Mouse (Mus musculus): ENCODE data around the gene Foxp2. TPM values are rescaled to one million over a fixed set of nuclear protein-coding genes. Genes with fewer than 3 reads are reported as not detected.
A peak's percentile ranks its signal among the peaks of the same experiment; 100 is the strongest.

The Foxp2 gene
- polyA plus RNA-seq, 1 experiment from 2014 or later, result 50.1 TPM

DNA sequence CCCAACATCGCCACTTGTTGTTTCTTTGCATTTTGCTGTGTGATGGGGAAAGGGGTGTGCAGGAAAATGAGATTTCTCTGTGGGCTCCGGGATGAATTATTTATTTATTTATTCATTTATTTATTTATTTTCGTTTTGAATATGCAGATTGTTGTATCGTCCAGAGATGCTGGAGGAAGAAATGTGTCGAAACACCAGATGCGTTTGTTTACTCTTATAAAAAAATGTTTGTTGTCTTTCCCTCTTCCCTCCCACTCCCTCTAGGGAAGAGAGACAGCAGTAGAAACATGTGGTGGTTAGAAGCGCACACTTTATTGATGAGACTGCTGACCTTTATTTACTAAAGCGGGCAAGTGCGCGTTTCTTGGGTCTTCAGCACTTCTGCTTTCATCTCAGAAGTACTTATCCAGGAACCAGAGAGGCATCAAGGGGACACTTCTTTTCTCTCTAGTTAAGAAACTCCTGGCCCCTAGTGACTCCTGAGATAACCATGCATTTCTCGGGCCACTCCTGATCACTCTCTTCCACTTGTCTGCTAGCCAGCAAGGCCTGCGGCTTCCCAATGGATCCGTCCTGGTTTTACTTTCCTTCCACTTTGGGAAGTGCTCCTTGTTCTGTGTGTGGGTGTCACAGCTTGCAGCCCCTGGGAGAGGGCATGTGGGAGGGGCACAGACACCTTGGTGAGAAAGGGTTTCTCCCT lies 972 bp downstream of the Foxp2 start:
- WGBS, result 1% methylated on average over 13 of the region's 13 CpGs
- ATAC-seq (replicated peaks; ENCODE audit: insufficient number of reproducible peaks, low FRiP score, low TSS enrichment, low read depth) (no peak), DNase-seq (ENCODE audit: low spot score) (peak; percentile 40)
- Histone ChIP-seq H3K4me3 (ENCODE audit: low read depth, low read length) (peak overlapping the region; percentile 78), H3K4me1 (ENCODE audit: control insufficient read depth, insufficient read depth, low read length) (peaks cover 2% of the 10 kb centered on the region; the same call in 1 of the 2 replicates), H3K27me3 (ENCODE audit: control insufficient read depth, insufficient read depth, low read length) (no peaks in the 10 kb centered on the region), H3K4me2 (ENCODE audit: low read depth, low read length) (peak overlapping the region; percentile 88), H3K9ac (replicated peaks; ENCODE audit: low read length) (peak overlapping the region; percentile 87), H3K36me3 (replicated peaks; ENCODE audit: control insufficient read depth, insufficient read depth, low read depth, low read length) (no peaks in the 10 kb centered on the region), H3K9me3 (replicated peaks; ENCODE audit: control insufficient read depth, low read length) (no peaks in the 10 kb centered on the region), H3K27ac (replicated peaks; ENCODE audit: low read depth, low read length) (peak overlapping the region; percentile 88)

DNA sequence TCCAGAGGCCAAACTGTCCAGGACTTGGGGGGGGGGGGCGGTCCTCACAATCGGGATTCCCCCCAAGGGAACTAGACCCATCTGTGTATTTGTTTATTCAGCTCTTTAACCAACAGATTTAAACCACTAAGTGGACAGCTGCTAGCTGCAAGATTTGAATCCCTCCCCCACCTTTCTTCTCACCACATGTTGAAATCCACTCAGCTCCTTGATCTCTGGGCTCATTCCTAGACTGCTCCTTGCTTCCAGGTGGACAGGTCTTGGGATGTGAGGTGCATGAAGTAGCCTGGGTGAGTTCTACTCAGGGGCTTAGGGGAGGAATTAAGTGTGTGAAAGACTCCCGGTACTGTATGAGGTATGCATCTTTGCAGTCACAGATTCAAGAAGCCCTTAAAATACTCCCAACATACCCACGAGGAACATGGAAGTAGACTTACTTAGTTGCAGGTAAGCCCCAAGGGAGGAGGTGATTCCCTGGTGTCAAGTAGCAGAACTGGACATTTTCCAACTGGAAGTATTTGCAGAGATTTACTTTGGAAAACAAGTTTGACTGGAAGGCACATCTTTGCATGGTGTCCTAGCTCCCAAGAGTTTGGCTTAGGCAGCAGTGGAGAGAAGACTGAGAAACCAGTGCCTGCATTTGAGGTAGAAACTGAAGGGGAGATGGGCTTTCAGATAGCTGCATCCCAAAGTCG lies 2.3 kb downstream of the Foxp2 start:
- no peaks in the 10 kb centered on the region for H3K9me3 ChIP-seq (replicated peaks; ENCODE audit: control insufficient read depth, low read length)
- no peak for ATAC-seq (replicated peaks; ENCODE audit: insufficient number of reproducible peaks, low FRiP score, low TSS enrichment, low read depth)
- H3K27ac ChIP-seq (replicated peaks; ENCODE audit: low read depth, low read length), result 0 out of 2 replicates have a peak overlapping the region, but pooled peaks have one; percentile 17
- H3K9ac ChIP-seq (replicated peaks; ENCODE audit: low read length), result no peak overlapping the region
- 22% methylated on average over 5 of the region's 5 CpGs for WGBS
- peak overlapping the region; percentile 42 for H3K4me2 ChIP-seq (ENCODE audit: low read depth, low read length)
- peak overlapping the region; percentile 78 for H3K4me3 ChIP-seq (ENCODE audit: low read depth, low read length)
- peak; percentile 22 for DNase-seq (ENCODE audit: low spot score)
- H3K4me1 ChIP-seq (ENCODE audit: control insufficient read depth, insufficient read depth, low read length), result peaks cover 2% of the 10 kb centered on the region; the same call in 1 of the 2 replicates
- no peaks in the 10 kb centered on the region for H3K27me3 ChIP-seq (ENCODE audit: control insufficient read depth, insufficient read depth, low read length)
- no peaks in the 10 kb centered on the region for H3K36me3 ChIP-seq (replicated peaks; ENCODE audit: control insufficient read depth, insufficient read depth, low read depth, low read length)

DNA sequence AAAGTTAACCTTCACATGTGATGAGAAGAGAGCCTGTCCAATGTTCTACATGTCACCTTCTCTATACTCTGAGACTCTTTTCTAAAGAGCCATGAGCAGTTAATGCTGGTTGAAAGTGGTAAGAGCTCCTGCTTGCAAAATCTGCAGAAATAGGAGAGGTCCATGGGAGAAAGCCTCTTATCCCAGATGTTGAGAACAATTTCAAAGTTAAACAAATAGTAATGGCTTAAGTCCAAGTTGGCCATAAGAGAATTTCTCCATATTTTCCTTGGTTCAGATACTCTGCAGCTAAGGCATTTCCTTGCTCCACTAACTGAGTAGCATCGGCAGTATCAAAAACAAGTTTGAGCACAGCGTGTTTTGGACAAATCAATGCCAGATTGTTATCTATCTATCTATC lies 13.9 kb downstream of the Foxp2 start:
- Histone ChIP-seq H3K27me3 (ENCODE audit: control insufficient read depth, insufficient read depth, low read length) (no peaks in the 10 kb centered on the region), H3K9me3 (replicated peaks; ENCODE audit: control insufficient read depth, low read length) (no peaks in the 10 kb centered on the region), H3K36me3 (replicated peaks; ENCODE audit: control insufficient read depth, insufficient read depth, low read depth, low read length) (no peaks in the 10 kb centered on the region), H3K27ac (replicated peaks; ENCODE audit: low read depth, low read length) (no peak overlapping the region), H3K9ac (replicated peaks; ENCODE audit: low read length) (no peak overlapping the region), H3K4me2 (ENCODE audit: low read depth, low read length) (no peak overlapping the region), H3K4me3 (ENCODE audit: low read depth, low read length) (no peak overlapping the region), H3K4me1 (ENCODE audit: control insufficient read depth, insufficient read depth, low read length) (no peaks in the 10 kb centered on the region)
- DNase-seq (ENCODE audit: low spot score) (no peak), ATAC-seq (replicated peaks; ENCODE audit: insufficient number of reproducible peaks, low FRiP score, low TSS enrichment, low read depth) (no peak)
- 95% methylated on average over 2 of the region's 2 CpGs for WGBS

DNA sequence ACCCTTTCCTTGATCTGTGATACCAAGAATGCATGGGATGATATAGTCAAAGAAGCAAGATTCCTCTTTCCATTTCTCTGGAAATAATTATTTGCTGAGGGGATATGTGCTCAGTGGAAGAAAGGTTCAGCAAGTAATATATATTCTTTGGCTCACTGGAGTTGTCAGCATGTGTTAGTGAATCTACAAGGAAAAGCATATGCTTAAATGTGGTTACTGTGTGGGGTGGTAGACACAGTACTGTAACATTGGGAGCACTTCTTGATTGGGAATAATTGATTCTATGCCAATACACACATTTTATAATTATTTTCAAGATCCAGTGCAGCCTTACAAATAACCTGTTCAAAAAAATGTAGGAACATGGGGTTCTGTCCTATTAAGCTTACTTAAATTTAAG lies 21.6 kb downstream of the Foxp2 start:
- no peaks in the 10 kb centered on the region for H3K4me1 ChIP-seq (ENCODE audit: control insufficient read depth, insufficient read depth, low read length)
- no peak overlapping the region for H3K4me3 ChIP-seq (ENCODE audit: low read depth, low read length)
- H3K4me2 ChIP-seq (ENCODE audit: low read depth, low read length), result no peak overlapping the region
- DNase-seq (ENCODE audit: low spot score) (no peak), ATAC-seq (replicated peaks; ENCODE audit: insufficient number of reproducible peaks, low FRiP score, low TSS enrichment, low read depth) (no peak)
- H3K9ac ChIP-seq (replicated peaks; ENCODE audit: low read length), result no peak overlapping the region
- no peaks in the 10 kb centered on the region for H3K9me3 ChIP-seq (replicated peaks; ENCODE audit: control insufficient read depth, low read length)
- H3K27me3 ChIP-seq (ENCODE audit: control insufficient read depth, insufficient read depth, low read length), result no peaks in the 10 kb centered on the region
- no peaks in the 10 kb centered on the region for H3K36me3 ChIP-seq (replicated peaks; ENCODE audit: control insufficient read depth, insufficient read depth, low read depth, low read length)
- no peak overlapping the region for H3K27ac ChIP-seq (replicated peaks; ENCODE audit: low read depth, low read length)

DNA sequence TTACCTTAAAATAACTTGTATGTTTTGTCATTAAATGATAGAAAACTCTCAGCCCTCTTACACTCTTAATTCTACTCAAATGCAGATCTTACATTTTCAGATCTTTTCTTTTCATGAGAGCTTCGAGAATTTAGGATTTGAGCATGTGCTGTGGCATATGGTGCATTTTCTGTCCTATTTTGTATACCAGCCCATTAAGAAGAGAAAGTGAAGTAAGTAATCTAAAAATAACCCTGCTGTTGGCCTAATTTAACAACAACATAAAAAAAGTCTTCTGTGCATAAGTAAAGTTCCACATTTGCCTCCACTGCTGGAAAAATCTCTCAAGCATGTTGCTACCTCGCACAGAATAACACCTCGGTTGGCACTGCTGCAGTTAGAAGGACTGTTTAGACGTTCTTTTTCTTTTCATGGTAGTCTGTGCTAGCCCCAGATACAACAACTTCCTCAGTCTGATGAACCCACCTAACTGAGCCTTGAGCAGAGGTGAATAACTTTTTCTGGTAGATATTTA lies 23.9 kb downstream of the Foxp2 start:
- H3K27ac ChIP-seq (replicated peaks; ENCODE audit: low read depth, low read length), result no peak overlapping the region
- H3K4me3 ChIP-seq (ENCODE audit: low read depth, low read length), result no peak overlapping the region
- no peaks in the 10 kb centered on the region for H3K9me3 ChIP-seq (replicated peaks; ENCODE audit: control insufficient read depth, low read length)
- H3K4me2 ChIP-seq (ENCODE audit: low read depth, low read length), result no peak overlapping the region
- ATAC-seq (replicated peaks; ENCODE audit: insufficient number of reproducible peaks, low FRiP score, low TSS enrichment, low read depth) (no peak), DNase-seq (ENCODE audit: low spot score) (no peak)
- no peaks in the 10 kb centered on the region for H3K27me3 ChIP-seq (ENCODE audit: control insufficient read depth, insufficient read depth, low read length)
- no peaks in the 10 kb centered on the region for H3K36me3 ChIP-seq (replicated peaks; ENCODE audit: control insufficient read depth, insufficient read depth, low read depth, low read length)
- no peak overlapping the region for H3K9ac ChIP-seq (replicated peaks; ENCODE audit: low read length)
- H3K4me1 ChIP-seq (ENCODE audit: control insufficient read depth, insufficient read depth, low read length), result no peaks in the 10 kb centered on the region
- WGBS, result 83% methylated on average over 4 of the region's 4 CpGs

DNA sequence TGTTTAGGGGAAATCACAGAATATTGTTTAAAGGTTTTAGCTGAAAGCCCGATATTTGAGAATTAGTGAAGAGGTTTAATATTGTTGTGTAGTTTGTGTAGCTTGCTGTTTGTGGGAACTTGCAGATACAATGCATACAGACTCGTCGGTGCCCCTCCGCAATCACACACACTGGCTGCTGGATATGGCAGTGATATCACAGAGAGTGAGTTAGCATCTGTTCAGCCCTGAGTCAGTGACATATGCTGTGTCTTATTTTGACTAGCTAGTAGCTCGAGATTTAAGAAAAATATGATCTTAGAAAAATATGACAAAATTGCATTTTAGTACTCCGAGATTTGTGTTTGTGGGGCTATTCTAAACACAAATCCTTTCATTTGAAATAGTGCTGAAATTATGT lies 49.9 kb downstream of the Foxp2 start:
- ATAC-seq (replicated peaks; ENCODE audit: insufficient number of reproducible peaks, low FRiP score, low TSS enrichment, low read depth) (no peak), DNase-seq (ENCODE audit: low spot score) (no peak)
- H3K27me3 ChIP-seq (ENCODE audit: control insufficient read depth, insufficient read depth, low read length), result no peaks in the 10 kb centered on the region
- H3K27ac ChIP-seq (replicated peaks; ENCODE audit: low read depth, low read length), result no peak overlapping the region
- no peaks in the 10 kb centered on the region for H3K4me1 ChIP-seq (ENCODE audit: control insufficient read depth, insufficient read depth, low read length)
- no peaks in the 10 kb centered on the region for H3K9me3 ChIP-seq (replicated peaks; ENCODE audit: control insufficient read depth, low read length)
- H3K4me3 ChIP-seq (ENCODE audit: low read depth, low read length), result no peak overlapping the region
- H3K4me2 ChIP-seq (ENCODE audit: low read depth, low read length), result no peak overlapping the region
- 89% methylated on average over 6 of the region's 6 CpGs for WGBS
- no peaks in the 10 kb centered on the region for H3K36me3 ChIP-seq (replicated peaks; ENCODE audit: control insufficient read depth, insufficient read depth, low read depth, low read length)
- no peak overlapping the region for H3K9ac ChIP-seq (replicated peaks; ENCODE audit: low read length)

DNA sequence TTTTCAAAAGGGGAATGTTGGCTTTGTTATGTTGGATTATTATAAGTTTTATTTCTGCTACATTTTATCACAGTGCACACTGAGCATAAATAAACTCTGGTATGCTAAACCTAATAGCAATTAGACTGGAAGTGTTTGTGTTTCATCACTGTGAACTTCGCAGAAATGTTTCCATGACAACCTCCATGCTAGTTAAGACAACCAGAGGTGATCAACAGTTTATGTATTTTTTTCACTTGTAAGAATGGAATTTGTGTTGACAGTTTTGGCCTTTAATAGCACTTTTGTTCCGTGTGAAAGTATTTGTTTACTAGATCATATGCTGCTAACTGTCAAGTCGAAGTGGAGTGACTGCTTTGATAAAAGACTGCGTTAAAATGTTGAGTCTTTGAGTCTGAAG lies 51.6 kb downstream of the Foxp2 start:
- DNase-seq (ENCODE audit: low spot score) (no peak), ATAC-seq (replicated peaks; ENCODE audit: insufficient number of reproducible peaks, low FRiP score, low TSS enrichment, low read depth) (no peak)
- H3K9ac ChIP-seq (replicated peaks; ENCODE audit: low read length), result no peak overlapping the region
- H3K9me3 ChIP-seq (replicated peaks; ENCODE audit: control insufficient read depth, low read length), result no peaks in the 10 kb centered on the region
- H3K4me3 ChIP-seq (ENCODE audit: low read depth, low read length), result no peak overlapping the region
- H3K4me1 ChIP-seq (ENCODE audit: control insufficient read depth, insufficient read depth, low read length), result no peaks in the 10 kb centered on the region
- H3K27ac ChIP-seq (replicated peaks; ENCODE audit: low read depth, low read length), result no peak overlapping the region
- no peaks in the 10 kb centered on the region for H3K36me3 ChIP-seq (replicated peaks; ENCODE audit: control insufficient read depth, insufficient read depth, low read depth, low read length)
- H3K4me2 ChIP-seq (ENCODE audit: low read depth, low read length), result no peak overlapping the region
- H3K27me3 ChIP-seq (ENCODE audit: control insufficient read depth, insufficient read depth, low read length), result no peaks in the 10 kb centered on the region
- 63% methylated on average over 4 of the region's 4 CpGs for WGBS

DNA sequence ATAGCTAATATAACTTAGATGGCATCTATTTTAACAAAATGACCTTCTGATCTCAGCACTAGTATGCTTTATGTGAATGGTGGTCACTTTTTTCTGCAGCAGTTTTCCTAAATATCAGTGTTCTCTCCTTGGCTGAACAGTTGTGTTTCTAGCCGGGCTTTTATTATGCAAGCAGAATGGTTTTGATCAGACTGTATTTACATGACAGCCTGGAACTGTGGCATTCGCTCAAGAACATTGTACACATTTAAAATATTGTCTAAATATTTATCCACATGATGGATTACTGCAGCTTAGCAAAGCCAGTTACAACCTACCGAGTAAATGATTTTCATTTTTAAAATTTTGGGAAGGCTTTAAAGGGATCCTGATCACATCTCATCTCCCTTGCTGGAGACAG lies 75.9 kb downstream of the Foxp2 start:
- ATAC-seq (replicated peaks; ENCODE audit: insufficient number of reproducible peaks, low FRiP score, low TSS enrichment, low read depth) (no peak), DNase-seq (ENCODE audit: low spot score) (no peak)
- Histone ChIP-seq H3K27ac (replicated peaks; ENCODE audit: low read depth, low read length) (no peak overlapping the region), H3K4me2 (ENCODE audit: low read depth, low read length) (no peak overlapping the region), H3K4me1 (ENCODE audit: control insufficient read depth, insufficient read depth, low read length) (no peaks in the 10 kb centered on the region), H3K4me3 (ENCODE audit: low read depth, low read length) (no peak overlapping the region), H3K27me3 (ENCODE audit: control insufficient read depth, insufficient read depth, low read length) (no peaks in the 10 kb centered on the region), H3K9me3 (replicated peaks; ENCODE audit: control insufficient read depth, low read length) (no peaks in the 10 kb centered on the region), H3K36me3 (replicated peaks; ENCODE audit: control insufficient read depth, insufficient read depth, low read depth, low read length) (no peaks in the 10 kb centered on the region), H3K9ac (replicated peaks; ENCODE audit: low read length) (no peak overlapping the region)
- WGBS, result 86% methylated on average over 3 of the region's 3 CpGs
